Mouse (Mus musculus) yolk sac, embryonic 10.5 days (tissue): ENCODE data around the gene Smarca2.

ENCODE experiments used
- DNase-seq: peaks from one replicate; pipeline ENCODE4 v3.0.0-alpha.2; 2017; ENCODE audit warnings: low spot score

Gene Smarca2

GRCm38 (mm10) chr19:26747571-26748539, 143.0 kb downstream of the Smarca2 start:
- DNase-seq = peak; percentile 73

DNA sequence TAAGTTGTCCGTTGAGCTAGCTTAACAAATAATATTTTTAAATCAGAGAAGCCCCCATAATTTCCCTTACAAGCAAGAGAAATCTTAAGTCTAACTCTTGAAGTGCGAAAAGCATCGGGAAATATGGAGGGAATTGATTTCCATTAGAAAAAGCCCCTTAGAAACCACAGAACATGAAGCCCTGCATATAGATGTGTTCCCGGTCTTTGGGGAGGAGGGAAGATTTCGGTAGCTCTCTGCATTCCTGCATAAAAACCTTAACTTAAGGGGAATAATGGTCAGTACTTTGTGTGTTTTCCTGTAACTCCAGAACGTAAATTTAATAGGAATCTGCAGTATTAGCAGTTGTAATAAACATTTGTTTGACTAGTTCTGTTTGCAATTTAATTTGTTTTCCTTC, 143.8 kb downstream of the Smarca2 start:
- DNase-seq = no peak

DNA sequence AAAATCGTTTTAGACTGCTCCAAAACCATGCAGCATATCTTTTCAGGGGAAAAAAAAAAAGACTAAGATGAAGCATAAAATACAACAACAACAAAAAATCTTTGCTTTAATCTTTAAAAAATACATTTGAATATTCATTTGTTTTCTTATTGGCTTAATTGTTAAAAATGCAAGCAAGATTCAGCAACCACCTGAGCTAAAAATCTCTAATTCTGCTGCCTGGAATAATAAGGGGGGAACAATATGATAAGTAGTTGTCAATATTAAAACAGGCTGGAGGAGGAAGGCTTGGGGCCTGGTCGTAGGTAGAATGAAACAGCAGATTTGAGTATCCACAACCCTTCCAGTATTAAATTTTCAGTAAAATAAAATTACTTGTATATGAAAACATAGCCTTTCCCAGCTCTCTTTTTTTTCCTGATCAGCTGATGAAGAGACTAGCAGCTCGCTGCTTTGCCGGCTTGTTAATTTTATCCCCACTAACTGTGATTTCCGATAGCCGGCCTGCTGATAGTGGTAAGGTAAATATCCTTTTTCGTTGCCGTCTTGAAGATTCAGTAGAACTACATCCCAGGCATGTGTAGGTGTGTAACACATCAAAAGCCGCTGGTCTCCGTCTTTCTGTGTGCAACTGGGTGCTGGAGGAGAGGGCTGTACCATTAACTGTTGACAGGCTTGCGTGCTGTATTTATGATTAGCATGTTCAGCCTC, 144.7 kb downstream of the Smarca2 start:
- DNase-seq = no peak

DNA sequence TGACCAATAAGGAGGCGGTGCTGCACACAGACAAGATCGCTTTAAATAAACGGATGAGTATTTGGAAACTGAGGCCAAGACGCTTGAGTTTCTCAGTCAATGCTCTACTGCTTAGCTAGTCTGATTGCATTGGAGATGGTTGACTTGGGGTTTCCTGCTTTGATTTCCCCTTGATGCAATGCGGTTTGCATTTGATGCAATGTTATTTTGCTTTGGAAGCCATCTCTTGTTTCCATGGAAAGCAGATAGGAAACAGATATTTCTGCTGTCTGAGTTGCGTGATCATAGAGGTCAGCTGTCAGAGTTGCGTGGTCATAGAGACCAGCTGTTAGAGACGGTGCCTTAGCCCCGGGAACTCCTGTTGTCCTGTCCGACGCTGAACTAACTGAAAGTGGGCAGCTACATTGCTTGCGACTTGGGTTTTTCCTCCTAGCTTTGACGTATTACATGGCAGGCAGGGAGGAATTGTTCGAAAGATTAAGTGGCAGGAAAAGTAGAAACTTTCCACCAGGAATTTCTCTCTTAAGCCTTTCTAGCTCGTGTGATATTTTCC, 147.8 kb downstream of the Smarca2 start:
- DNase-seq = no peak

DNA sequence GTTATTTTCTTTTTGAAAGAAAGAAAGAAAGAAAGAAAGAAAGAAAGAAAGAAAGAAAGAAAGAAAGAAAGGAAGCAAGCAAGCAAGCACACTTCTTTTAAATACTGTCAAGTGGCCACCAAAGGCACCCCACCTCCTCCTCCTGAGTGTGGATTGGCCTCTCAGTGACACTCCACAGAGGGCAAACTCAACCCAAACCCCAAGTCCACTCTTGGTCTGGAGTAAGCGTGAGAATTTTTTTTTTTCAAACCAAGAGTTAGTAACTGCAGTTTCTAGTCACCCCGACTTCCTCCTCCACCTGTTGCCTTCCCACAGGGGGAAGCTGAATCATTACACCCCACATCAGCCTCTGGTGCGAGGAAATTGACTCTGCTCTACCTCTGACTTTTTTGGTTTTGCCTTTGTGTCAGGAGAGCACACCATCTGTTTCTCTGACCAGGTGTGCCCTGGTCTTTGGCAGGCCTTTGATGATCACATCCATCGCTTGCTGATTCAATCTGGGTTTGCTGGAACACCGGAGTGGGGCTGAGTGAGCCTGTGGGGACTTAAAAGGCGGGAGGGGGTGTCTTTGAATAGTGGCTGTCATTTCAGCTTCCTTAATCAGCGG, 148.5 kb downstream of the Smarca2 start:
- DNase-seq = no peak

- peak; percentile 28 for DNase-seq
Observed at GRCm38 (mm10) chr19:26754016-26754794, 149.4 kb downstream of the Smarca2 start.

DNA sequence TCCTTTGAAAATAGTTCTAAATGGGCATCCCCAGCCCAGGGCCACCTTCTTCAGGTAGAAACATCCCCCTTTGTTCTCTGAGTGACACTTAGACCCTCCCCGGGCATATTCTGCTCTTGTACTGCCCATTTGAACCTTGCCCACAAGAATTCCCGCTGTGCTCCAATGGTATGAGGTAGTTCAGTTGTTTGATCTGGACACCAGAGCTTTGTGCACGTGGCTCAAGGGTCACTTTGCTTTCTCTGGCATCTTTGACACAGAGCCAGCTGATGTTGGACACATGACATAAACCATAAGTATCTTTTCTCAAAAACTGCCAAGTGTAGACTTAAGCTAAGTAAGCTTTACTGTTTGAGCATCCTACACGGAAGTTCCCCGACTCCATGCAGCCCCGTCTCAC, 151.1 kb downstream of the Smarca2 start:
- DNase-seq = peak; percentile 17

DNA sequence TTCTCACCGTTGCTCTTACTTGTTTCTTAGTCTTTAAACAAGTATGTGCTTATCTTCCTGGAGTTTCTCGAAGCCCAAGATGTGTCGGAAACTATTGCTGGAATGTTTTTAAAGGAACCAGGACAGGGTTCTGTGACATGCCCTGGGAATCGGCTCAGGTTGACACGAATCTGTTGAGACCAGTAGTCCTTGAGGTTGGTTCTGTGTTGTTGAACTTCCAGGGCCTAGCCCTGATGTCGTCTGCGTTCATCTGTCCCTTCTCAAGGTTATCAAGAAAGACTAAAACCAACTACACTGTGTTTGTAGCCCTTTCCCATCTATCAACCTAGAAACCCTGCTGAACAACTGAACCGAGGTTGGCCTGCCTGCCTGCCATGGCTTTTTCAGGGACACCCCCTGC, 151.5 kb downstream of the Smarca2 start:
- no peak for DNase-seq

- no peak for DNase-seq
Observed at GRCm38 (mm10) chr19:26758156-26758555, 153.3 kb downstream of the Smarca2 start.

GRCm38 (mm10) chr19:26758620-26759019, 153.8 kb downstream of the Smarca2 start:
- no peak for DNase-seq

GRCm38 (mm10) chr19:26759295-26759694, 154.4 kb downstream of the Smarca2 start:
- no peak for DNase-seq

DNA sequence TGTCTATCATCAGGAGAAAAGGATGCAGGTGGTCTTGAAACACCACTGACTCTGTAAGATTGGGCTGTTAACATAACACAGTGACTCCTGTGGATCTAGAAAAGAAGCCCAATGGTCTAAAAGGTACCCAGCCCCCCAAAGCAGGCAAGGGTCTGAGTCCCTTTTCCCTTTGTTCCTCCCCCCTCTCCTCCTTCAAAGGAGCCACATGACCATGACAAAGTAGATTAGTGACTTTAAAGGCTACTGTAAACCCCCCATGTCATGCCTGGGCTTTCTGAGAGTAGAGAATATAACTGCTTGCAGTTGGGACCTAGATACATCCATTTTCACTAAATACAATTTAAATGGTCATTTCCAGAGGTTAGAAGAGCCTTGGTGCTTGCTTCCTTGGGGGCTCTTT, 156.4 kb downstream of the Smarca2 start:
- DNase-seq = no peak

DNA sequence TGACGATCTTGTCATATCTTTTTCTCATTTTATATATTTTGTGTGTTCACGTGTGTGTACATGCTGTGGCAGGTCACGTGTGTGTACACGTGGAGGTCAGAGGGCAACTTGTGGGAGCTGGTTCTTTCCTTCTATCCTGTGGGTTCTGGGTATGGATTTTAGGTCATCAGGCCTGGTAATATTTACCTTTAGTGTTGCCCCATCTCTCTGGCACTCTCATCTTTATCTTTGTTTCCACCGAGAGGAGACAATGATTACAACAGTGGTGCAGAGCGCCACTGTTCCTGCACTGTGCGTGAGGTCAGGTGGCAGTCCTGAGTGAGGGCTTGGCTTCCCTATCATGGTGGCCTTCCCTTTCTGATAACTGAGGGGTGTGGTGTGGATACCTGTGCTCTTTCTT, 160.6 kb downstream of the Smarca2 start:
- DNase-seq = no peak

DNA sequence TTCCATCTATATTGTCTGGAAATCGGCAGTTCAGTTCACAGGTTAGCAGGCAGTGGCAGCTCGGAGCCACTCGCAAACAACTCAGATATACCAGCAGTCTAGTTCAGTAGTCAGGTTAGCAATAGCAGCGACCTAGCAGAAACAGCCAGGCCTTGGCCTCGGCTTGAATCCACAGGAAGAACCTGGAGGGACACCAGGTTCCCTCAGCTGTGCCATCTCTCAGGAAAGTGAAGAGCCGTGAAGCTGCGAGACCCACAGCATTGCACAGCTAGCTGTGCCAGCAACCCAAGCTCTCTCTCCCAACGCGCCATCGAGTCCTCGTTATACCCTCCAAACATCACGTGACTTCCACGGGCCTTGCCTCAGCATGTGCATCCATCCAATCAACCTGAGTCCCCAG, 162.6 kb downstream of the Smarca2 start:
- no peak for DNase-seq

DNA sequence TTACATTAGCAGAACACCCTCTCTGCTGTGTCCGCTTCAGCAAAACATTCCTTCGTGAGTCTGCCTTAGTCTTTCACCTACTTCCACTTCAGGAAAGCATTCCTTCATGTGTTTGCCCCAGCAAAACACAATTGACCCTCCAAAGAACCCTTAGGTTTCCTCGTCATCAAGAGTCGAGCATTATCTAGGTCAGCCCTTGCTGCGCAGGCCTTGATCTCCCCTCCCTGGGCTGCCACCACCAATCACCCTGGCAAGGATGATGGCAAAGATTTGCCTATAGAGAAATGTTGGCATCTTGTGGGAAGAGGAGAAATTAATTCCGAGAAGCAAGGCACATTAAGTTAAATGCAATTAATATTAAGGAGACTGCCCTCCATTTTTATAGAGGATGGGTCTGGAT, 163.1 kb downstream of the Smarca2 start:
- no peak for DNase-seq

GRCm38 (mm10) chr19:26768846-26769245, 164.0 kb downstream of the Smarca2 start:
- DNase-seq = no peak

DNA sequence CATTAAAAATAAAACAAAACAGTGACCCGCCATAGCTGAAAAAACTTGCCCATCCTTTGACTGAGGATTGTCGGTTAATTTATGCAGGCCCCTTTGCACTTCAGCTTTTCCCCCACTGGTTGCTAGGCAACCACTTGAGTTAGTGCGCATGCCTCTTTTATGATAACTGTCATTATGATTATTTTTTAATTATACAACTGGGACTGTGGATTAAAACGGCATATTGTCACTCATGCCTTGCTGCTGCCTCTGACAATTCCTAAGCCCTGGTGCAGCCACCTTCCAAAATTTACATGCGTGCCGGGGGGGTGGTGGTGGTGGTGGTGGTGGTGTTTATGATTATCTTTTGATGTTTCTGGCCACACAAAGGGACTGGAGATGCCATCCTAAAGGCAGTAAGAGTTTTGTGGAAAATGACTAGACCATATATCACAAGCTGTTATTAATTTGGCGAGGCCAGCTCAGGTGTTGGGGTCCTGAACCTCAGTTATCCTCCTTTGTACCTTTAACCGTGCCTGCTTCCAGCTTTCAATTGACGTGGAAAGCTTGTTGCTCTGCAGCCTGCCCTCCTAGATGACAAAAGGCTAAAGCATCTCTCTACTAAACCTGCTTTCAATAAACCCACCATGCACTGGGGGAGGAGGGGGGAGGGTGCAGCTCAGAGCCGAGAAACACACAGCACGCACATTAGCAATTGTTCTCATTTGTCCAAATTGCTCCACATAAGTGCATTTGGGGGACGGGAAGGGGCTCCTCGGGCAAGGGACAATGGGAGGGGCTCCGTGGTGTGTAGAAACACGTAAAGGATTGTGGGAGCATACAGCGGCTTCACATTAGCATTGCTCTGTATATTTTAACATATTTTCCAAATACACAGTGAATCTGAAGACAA, 165.0 kb downstream of the Smarca2 start:
- no peak for DNase-seq

DNA sequence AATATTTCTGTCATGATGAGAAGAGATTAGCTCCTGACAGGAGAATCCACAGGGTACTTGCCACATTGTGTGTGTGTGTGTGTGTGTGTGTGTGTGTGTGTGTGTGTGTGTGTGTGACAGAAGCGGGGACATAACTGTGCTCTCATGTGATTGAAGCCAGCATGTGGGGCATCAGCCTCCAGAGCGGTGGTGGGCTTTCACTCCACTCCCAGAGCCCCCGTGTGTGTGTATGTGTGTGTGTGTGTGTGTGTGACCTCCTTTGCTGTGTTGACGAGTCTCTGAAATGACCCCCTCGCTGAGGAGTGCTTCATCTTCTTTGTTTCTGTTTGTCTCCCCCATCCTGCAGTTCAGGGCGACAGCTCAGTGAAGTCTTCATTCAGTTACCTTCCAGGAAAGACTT, 165.7 kb downstream of the Smarca2 start:
- DNase-seq = no peak

DNA sequence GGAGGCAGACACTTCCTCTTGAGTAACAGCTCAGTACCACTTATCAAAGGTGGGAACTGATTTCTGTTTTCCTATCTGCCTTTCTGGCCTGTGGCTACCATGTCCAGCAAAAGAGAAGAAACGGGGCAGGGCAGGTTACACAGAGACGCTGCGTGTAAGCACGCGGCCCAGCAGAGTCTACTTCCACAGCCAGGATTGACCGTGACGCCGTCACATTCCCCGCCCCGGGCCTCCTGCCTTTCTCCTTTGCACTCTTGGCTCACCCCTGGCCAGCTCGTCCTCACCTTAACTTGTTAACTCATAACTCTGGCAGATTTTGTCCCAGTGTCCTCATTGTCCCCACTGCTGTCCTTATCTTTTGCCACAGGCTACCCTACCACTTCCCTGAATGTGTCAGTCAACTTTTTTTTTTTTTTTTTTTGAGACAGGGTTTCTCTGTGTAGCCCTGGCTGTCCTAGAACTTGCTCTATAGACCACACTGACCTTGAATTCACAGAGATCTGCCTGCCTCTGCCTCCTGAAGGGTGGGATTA, 167.3 kb downstream of the Smarca2 start:
- no peak for DNase-seq
